Mouse (Mus musculus) liver, embryonic 14.5 days (tissue): ENCODE results near the gene Siae. TPM values are rescaled to one million over a fixed set of nuclear protein-coding genes. Genes with fewer than 3 reads are reported as not detected.

ENCODE experiments used
- ATAC-seq: fragments of 200-750 bp; cut with Nextera tagmentation; 2 replicates; pipeline ENCODE4 v1.8.0; 2017; ENCODE audit warnings: moderate number of reproducible peaks, mild to moderate bottlenecking, moderate library complexity; ENCODE audit not compliant: insufficient read depth
- DNase-seq, 3 experiments: peaks; one replicate each; pipeline ENCODE4 v3.0.0-alpha.2; 2012 to 2013; ENCODE audit warnings: low read depth in 3 of 3, low spot score in 3 of 3
- H3K27ac ChIP-seq: fragments of 300-500 bp; sonication (generic); 2 replicates; pipeline ENCODE4 v1.5.1; 2014; ENCODE audit warnings: moderate library complexity, mild to moderate bottlenecking, control low read depth, inconsistent platforms
- H3K27me3 ChIP-seq: fragments of 300-500 bp; sonication (generic); 2 replicates; pipeline ENCODE4 v1.6.1; 2014; ENCODE audit warnings: mild to moderate bottlenecking, low read length, moderate library complexity; ENCODE audit not compliant: control insufficient read depth, insufficient read depth
- H3K36me3 ChIP-seq: fragments of 300-500 bp; sonication (generic); replicated peaks from 2 replicates; pipeline ENCODE4 v1.6.1; 2014; ENCODE audit warnings: low read depth; ENCODE audit not compliant: control insufficient read depth, insufficient read depth
- H3K4me1 ChIP-seq, 2 experiments: fragments of 200-500 bp in 1 of 2; fragments of 300-500 bp in 1 of 2; sonication (generic) in 1 of 2; replicated peaks; 2 replicates each; pipeline ENCODE4 v1.6.1; 2012 to 2014; ENCODE audit warnings: antibody characterized with exemption in 1 of 2, inconsistent platforms in 1 of 2, low read length in 1 of 2; ENCODE audit not compliant: control insufficient read depth in 2 of 2, insufficient read depth in 2 of 2
- H3K4me2 ChIP-seq: fragments of 300-500 bp; sonication (generic); 2 replicates; pipeline ENCODE4 v1.6.1; 2014; ENCODE audit warnings: low read depth, mild to moderate bottlenecking, control low read depth, moderate library complexity
- H3K4me3 ChIP-seq, 2 experiments: fragments of 200-500 bp in 1 of 2; fragments of 300-500 bp in 1 of 2; sonication (generic) in 1 of 2; 2 replicates each; pipeline ENCODE4 v1.5.1; 2012 to 2014; ENCODE audit warnings: low read depth in 2 of 2, low read length in 2 of 2, mild to moderate bottlenecking in 2 of 2, control low read depth in 1 of 2, inconsistent platforms in 1 of 2, moderate library complexity in 1 of 2; ENCODE audit not compliant: insufficient read depth in 1 of 2
- H3K9ac ChIP-seq: fragments of 300-500 bp; sonication (generic); replicated peaks from 2 replicates; pipeline ENCODE4 v1.6.1; 2014; ENCODE audit warnings: mild to moderate bottlenecking, control low read depth, moderate library complexity
- H3K9me3 ChIP-seq: fragments of 300-500 bp; sonication (generic); 2 replicates; pipeline ENCODE4 v1.6.1; 2016; ENCODE audit warnings: low read length, mixed read lengths; ENCODE audit not compliant: control insufficient read depth
- CTCF ChIP-seq: IDR thresholded peaks from 2 replicates; pipeline ENCODE4 v1.5.1; 2016; ENCODE audit warnings: antibody characterized with exemption, low read depth, control low read depth
- EP300 ChIP-seq: IDR thresholded peaks from 2 replicates; pipeline ENCODE4 v1.6.1; 2016; ENCODE audit warnings: antibody characterized with exemption, low read depth
- WGBS: fragments of 180-500 bp; shearing (Covaris S2); extraction: QIAGEN DNeasy Blood & Tissue Kit; methylation state at CpG from one replicate; pipeline ENCODE4 v1.1.7; 2014; ENCODE audit not compliant: insufficient replicate concordance; 5-methylcytosine and 5-hydroxymethylcytosine counted together
- polyA plus RNA-seq, 2 experiments: library from polyadenylated mRNA; depleted of rRNA in 1 of 2; stranded (reverse) in 1 of 2; unstranded in 1 of 2; fragments of >200 nt; fragmentation: Nextera tagmentation in 1 of 2; extraction: Ambion mirVana in 1 of 2; gene quantifications; 2 replicates each; pipeline versions ENCODE4 v1.2.1 to v1.2.3; 2012 to 2014

The Siae gene
- polyA plus RNA-seq, 2 experiments, result 2.2 to 5.7 TPM

GRCm38 (mm10) chr9:37638721-37639120, 83.2 kb downstream of the Siae start:
- no peak overlapping the region for H3K4me3 ChIP-seq
- WGBS, result 65% methylated on average over 3 of the region's 3 CpGs
- no peak for DNase-seq
- H3K36me3 ChIP-seq, result no peaks in the 10 kb centered on the region
- no peak for TF ChIP-seq EP300
- H3K9me3 ChIP-seq, result no peaks in the 10 kb centered on the region
- no peaks in the 10 kb centered on the region for H3K4me1 ChIP-seq
- H3K9ac ChIP-seq, result no peak overlapping the region
- H3K27ac ChIP-seq, result no peak overlapping the region
- no peak for ATAC-seq
- H3K27me3 ChIP-seq, result no peaks in the 10 kb centered on the region
- H3K4me2 ChIP-seq, result no peak overlapping the region

GRCm38 (mm10) chr9:37646246-37646645, 90.7 kb downstream of the Siae start:
- H3K9ac ChIP-seq, result no peak overlapping the region
- no peak for DNase-seq
- H3K27ac ChIP-seq, result no peak overlapping the region
- no peak overlapping the region for H3K4me3 ChIP-seq
- H3K4me2 ChIP-seq, result no peak overlapping the region
- TF ChIP-seq CTCF (no peak), EP300 (no peak)
- WGBS, result 71% methylated on average over 3 of the region's 3 CpGs
- peaks cover 27% of the 10 kb centered on the region for H3K36me3 ChIP-seq
- ATAC-seq, result no peak
- H3K9me3 ChIP-seq, result no peaks in the 10 kb centered on the region
- no peaks in the 10 kb centered on the region for H3K4me1 ChIP-seq
- no peaks in the 10 kb centered on the region for H3K27me3 ChIP-seq

GRCm38 (mm10) chr9:37650639-37651038, 95.1 kb downstream of the Siae start:
- no peak for DNase-seq
- H3K36me3 ChIP-seq, result peaks cover 46% of the 10 kb centered on the region
- no peak for ATAC-seq
- TF ChIP-seq EP300 (no peak), CTCF (no peak)
- H3K9ac ChIP-seq, result no peak overlapping the region
- WGBS, result 82% methylated on average over 5 of the region's 5 CpGs
- no peak overlapping the region for H3K27ac ChIP-seq
- no peak overlapping the region for H3K4me3 ChIP-seq
- H3K9me3 ChIP-seq, result no peaks in the 10 kb centered on the region
- no peak overlapping the region for H3K4me2 ChIP-seq
- H3K4me1 ChIP-seq, result peaks cover 0 to 4% of the 10 kb centered on the region in 2 experiments; a peak in 1 of 4 replicates
- H3K27me3 ChIP-seq, result no peaks in the 10 kb centered on the region

- Histone ChIP-seq H3K27ac (no peak overlapping the region), H3K36me3 (peaks cover 40% of the 10 kb centered on the region), H3K9ac (no peak overlapping the region), H3K27me3 (no peaks in the 10 kb centered on the region), H3K4me3 (no peak overlapping the region), H3K4me2 (no peak overlapping the region), H3K4me1 (peaks cover 3 to 11% of the 10 kb centered on the region in 2 experiments; a peak in 3 of 4 replicates), H3K9me3 (no peaks in the 10 kb centered on the region)
- no peak for TF ChIP-seq CTCF
- TF ChIP-seq EP300, result no peak
- DNase-seq (no peak), ATAC-seq (no peak)
- 66% methylated on average over 5 of the region's 5 CpGs for WGBS
Measured at GRCm38 (mm10) chr9:37653836-37654235, 98.3 kb downstream of the Siae start.

GRCm38 (mm10) chr9:37655961-37656360, 100.5 kb downstream of the Siae start:
- no peaks in the 10 kb centered on the region; the same call in 1 of the 2 replicates for H3K27me3 ChIP-seq
- H3K36me3 ChIP-seq, result peaks cover 22% of the 10 kb centered on the region
- peaks cover 3 to 11% of the 10 kb centered on the region in 2 experiments; a peak in 3 of 4 replicates for H3K4me1 ChIP-seq
- H3K9ac ChIP-seq, result peak overlapping the region; percentile 87
- TF ChIP-seq EP300, result no peak
- TF ChIP-seq CTCF, result no peak
- H3K9me3 ChIP-seq, result no peaks in the 10 kb centered on the region
- peak overlapping the region; percentile 81 to 86; a peak in 3 of 4 replicates for H3K4me3 ChIP-seq
- WGBS, result 33% methylated on average over 8 of the region's 8 CpGs
- peak in 1 of 3 experiments; percentile 10 for DNase-seq
- no peak for ATAC-seq
- peak overlapping the region; percentile 83 for H3K4me2 ChIP-seq
- H3K27ac ChIP-seq, result no peak overlapping the region
